Mouse (Mus musculus) frontal cortex, adult 2 months (tissue): ENCODE results near the gene Icam1. TPM values are rescaled to one million over a fixed set of nuclear protein-coding genes. Genes with fewer than 3 reads are reported as not detected.

Source experiments
- DNase-seq, 2 experiments: peaks; one replicate each; pipeline ENCODE4 v3.0.0; 2022; ENCODE audit warnings: low spot score in 1 of 2; ENCODE audit errors: extremely low spot score in 1 of 2
- polyA plus RNA-seq: library from polyadenylated mRNA; depleted of rRNA; stranded (reverse); fragments of >200 nt; gene quantifications from 2 replicates; pipeline ENCODE4 v1.2.3, GENCODE M21; 2012

The Icam1 gene
- polyA plus RNA-seq, 1 experiment, result 3.5 TPM

- no peak for DNase-seq
Measured at GRCm38 (mm10) chr9:21021363-21021762, 5.6 kb downstream of the Icam1 start.

DNA sequence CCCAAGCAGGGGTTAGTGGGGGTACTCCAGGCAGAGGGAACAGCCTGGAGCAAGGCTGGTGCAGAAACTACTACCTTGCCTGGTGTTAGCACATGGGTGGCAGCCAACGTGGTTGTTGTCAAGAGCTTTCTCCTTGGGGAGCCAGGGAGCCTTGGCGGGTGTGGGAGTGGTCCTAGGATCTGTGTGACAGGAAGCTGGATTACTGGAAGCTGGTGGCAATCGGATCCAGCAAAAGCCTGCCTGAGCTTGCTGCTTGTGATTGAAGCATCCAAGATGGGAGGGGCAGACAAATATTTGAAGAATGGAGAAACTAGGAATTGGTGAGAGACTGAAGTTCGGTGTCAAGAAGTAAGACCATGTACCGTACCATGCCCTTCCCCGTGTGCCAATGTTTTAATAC is 6.5 kb downstream of the Icam1 start:
- DNase-seq, result no peak

GRCm38 (mm10) chr9:21022726-21023125 is 6.9 kb downstream of the Icam1 start:
- DNase-seq, result no peak

DNA sequence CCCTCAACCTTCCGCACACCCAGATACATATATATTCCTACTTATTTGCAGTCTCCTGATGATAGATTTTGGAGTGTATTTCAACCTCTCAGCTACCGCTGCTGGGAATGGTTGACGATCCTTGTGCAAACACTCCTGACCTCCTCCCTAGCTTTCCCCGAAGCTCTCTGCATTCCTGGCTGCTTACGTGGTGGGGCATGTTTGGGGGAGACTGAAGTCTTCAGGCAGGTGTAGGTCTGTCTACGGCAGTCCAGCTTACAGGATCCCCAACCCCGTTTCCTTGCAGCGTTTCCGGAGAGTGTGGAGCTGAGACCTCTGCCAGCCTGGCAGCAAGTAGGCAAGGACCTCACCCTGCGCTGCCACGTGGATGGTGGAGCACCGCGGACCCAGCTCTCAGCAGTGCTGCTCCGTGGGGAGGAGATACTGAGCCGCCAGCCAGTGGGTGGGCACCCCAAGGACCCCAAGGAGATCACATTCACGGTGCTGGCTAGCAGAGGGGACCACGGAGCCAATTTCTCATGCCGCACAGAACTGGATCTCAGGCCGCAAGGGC is 9.5 kb downstream of the Icam1 start:
- no peak for DNase-seq

DNA sequence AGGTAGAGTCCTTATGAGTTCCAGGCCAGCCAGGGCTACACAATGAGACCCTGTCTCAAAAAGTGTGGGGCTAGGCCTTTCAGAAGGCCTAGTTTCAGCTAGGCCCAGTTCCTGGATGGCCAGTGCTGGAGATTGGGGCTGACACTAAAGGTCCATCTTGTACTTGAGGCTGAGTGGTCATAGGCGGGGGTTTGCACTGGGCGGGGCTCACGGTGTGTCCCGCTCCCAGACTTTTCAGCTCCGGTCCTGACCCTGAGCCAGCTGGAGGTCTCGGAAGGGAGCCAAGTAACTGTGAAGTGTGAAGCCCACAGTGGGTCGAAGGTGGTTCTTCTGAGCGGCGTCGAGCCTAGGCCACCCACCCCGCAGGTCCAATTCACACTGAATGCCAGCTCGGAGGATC is 11.1 kb downstream of the Icam1 start:
- no peak for DNase-seq

DNA sequence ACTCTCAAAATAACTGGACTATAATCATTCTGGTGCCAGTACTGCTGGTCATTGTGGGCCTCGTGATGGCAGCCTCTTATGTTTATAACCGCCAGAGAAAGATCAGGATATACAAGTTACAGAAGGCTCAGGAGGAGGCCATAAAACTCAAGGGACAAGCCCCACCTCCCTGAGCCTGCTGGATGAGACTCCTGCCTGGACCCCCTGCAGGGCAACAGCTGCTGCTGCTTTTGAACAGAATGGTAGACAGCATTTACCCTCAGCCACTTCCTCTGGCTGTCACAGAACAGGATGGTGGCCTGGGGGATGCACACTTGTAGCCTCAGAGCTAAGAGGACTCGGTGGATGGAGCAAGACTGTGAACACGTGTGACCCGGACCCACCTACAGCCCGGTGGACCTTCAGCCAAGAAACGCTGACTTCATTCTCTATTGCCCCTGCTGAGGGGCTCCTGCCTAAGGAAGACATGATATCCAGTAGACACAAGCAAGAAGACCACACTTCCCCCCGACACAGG is 12.0 kb downstream of the Icam1 start:
- no peak for DNase-seq

DNA sequence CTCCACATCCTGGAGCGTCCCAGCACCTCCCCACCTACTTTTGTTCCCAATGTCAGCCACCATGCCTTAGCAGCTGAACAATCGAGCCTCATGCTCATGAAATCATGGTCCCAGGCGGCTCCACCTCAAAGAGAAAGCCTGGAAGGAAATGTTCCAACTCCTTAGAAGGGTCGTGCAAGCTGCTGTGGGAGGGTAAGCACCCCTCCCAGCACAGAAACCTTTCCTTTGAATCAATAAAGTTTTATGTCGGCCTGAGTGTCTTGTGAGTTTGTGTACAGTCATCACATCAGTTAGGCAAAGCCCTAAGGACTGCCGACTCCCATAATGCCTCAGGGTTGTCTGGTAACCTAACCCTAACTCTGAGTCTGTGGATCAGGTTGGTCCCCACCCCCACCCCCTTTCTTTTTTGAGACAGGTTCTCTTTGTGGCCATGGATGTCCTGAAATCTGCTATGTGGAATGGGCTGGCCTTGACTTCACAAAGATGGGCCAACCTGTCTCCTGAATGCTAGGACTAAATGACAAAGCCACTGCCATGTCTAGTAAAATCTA is 12.8 kb downstream of the Icam1 start:
- DNase-seq, result no peak

DNA sequence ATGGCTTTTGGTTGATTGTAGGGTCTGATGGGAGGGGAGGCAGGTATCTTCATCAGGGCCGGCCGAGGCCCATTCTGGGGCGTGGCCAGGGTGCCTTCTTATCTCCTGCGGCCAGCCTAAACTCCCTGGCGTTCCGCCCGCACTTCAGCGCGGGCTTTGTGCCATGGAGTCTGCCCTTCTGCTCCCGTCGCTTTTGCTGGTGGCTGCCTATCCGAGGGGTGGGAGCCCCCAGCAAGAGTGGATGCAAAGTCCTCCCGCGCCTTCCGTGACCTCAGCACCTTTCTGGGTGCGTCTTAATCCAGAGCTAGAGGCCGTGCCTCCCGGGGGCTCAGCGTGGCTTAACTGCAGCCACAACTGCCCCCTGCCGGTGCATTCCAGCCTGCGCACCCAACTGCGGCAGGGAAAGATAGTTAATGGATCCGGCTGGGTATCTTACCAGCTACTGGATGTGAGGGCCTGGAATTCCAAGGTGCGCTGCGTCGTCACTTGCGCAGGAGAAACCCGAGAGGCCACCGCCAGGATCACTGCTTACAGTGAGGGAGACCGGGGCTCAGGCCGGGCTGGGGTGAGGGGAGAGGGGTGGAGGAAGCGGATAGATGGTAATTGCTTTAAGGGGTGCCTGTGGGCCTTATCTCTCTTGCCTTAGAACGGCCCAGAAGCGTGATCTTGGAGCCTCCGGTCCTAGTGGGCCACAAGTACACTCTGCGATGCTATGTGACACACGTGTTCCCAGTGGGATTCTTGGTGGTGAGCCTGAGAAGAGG is 13.7 kb downstream of the Icam1 start, which contains the start of gene Icam4:
Icam4 (plus strand) TSS at position 83 of the 764 bp plus-strand sequence.
- DNase-seq, result peak in 1 of 2 experiments; percentile 82

GRCm38 (mm10) chr9:21030055-21030600 is 14.3 kb downstream of the Icam1 start:
- no peak for DNase-seq

DNA sequence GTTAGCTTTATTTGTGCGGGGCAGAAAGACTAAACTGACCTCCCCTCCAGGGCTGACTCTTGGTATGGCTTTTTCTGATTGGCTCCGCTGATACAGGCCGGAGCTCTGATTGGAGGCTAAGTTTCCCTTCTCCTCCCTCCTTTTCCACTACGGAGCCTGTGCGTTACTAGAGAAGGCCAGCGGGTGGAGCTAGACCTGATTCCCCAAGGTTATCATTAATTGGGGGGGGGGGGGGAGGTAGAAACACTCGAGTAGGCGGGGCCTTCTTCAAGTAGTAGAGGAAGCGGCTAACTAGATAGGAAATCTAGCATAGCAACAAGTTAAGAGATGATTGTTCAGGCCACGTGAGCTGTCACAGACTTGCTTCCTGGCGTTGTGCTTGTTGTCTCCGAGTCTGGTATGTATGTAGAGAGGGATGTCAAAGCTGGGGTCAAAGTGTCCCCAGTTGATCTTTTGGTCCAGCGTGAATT is 15.0 kb downstream of the Icam1 start:
- peak; percentile 78 to 92 for DNase-seq

DNA sequence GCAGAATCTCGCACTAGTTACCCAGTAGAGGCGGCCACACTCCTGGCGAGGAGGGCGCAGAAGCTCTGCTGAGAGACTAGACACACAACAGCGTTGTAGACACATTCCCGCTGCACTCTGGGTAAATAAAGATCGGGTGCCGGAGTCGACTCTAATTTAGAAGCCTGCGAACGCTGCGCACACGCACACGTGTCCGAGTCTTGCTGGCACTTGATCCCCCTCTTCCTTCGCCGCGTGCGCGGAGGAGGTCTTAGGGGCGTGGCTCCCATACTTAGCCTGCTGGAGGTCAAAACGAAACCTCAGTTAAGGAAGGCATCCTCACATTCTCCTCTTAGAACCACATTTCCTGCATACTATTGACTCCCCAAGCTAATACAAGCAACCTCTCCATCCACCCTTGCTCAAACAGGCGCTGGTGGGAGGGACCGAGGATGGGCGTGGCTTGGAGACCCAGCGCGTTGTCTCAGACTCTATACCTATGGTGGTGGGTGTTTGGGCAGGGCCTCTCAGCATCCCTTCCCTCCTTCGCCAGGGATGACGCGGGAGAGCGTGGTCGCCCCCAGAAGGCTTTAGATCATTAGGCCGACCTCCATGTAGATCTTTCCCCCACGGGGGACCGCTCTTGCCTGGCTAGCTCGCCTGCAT is 15.6 kb downstream of the Icam1 start:
- DNase-seq, result peak; percentile 79 to 84

DNA sequence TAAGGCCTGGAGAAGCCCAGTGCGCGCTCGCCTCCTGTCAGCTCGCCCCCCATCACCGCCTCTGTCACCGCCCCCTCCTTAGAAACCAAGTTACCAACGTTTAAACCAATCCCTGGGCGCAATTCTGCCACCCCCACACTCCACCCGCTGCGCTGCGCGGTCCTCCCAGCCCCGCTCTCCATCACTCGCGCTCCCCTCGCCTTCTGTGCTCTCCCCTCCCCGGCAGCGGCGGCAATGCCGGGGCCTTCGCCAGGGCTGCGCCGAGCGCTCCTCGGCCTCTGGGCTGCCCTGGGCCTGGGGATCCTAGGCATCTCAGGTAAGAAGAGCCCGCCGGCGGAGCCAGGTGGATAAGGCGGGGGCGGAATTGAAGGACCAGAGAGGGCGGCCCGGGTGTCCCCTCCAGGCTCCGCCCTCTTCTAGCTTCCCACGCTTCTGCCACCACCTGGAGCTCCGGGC is 16.1 kb downstream of the Icam1 start, which contains the start of gene Icam5:
Icam5 (plus strand) TSS at position 178 of the 456 bp plus-strand sequence.
- peak in 1 of 2 experiments; percentile 91 for DNase-seq

- no peak for DNase-seq
Measured at GRCm38 (mm10) chr9:21032491-21032890, 16.7 kb downstream of the Icam1 start.

DNA sequence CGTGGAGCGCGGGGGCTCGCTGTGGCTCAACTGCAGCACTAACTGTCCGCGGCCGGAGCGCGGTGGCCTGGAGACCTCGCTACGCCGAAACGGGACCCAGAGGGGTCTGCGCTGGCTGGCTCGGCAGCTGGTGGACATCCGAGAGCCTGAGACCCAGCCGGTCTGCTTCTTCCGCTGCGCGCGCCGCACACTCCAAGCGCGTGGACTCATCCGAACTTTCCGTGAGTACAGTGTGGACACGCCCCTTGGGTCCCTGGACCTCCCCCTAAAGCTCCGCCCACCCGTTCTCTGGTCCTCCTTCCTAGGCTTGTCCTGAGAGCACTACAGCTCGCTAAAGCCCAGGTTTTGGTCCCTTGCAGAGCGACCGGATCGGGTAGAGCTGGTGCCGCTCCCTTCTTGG is 17.4 kb downstream of the Icam1 start:
- peak in 1 of 2 experiments; percentile 79 for DNase-seq

GRCm38 (mm10) chr9:21034481-21035085 is 18.8 kb downstream of the Icam1 start:
- no peak for DNase-seq

DNA sequence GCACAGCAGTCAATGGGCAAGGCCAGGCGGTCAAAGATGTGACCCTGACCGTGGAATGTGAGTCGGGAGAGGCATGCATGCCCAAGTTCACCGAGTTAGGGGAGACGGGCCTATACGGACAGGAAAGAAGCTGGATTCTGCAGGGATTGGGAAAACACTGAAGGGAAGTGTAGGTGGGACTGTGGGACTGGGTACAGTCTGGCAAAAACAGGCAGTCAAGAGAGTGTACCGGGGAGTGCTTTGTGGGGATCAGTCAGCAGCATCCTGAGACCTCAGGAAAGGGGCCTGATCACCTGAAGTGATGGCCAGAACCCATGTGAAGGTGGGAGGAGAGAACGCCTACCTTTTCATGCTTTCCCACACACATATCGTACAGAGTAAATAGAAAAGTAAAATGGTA is 19.8 kb downstream of the Icam1 start:
- peak in 1 of 2 experiments; percentile 33 for DNase-seq

DNA sequence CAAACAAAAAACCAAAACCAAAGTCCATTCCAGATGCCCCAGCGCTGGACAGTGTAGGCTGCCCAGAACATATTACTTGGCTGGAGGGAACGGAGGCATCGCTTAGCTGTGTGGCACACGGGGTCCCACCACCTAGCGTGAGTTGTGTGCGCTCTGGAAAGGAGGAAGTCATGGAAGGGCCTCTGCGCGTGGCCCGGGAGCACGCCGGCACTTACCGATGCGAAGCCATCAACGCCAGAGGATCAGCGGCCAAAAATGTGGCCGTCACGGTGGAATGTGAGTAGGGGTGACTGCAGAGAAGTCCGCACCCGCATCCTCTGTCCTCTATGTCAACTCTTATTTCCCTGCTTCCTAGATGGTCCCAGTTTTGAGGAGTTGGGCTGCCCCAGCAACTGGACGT is 20.4 kb downstream of the Icam1 start:
- DNase-seq, result no peak

GRCm38 (mm10) chr9:21036666-21037065 is 20.9 kb downstream of the Icam1 start:
- no peak for DNase-seq

GRCm38 (mm10) chr9:21037481-21037891 is 21.7 kb downstream of the Icam1 start:
- peak in 1 of 2 experiments; percentile 36 for DNase-seq

- no peak for DNase-seq
Measured at GRCm38 (mm10) chr9:21039779-21040178, 24.0 kb downstream of the Icam1 start.
